Mouse (Mus musculus) stomach, postnatal 0 days (tissue): ENCODE results near the gene Dnmt3l.
"Not testable (repeated sequence)": the region's sequence is repeated elsewhere in the genome, so short reads cannot be mapped to it uniquely, and the experiment has no call there.

Experiments used
- CTCF ChIP-seq: IDR thresholded peaks from 2 replicates; pipeline ENCODE4 v1.5.1; 2016; ENCODE audit warnings: antibody characterized with exemption, low read depth, mild to moderate bottlenecking, moderate library complexity
- EP300 ChIP-seq: optimal IDR thresholded peaks from 2 replicates; pipeline ENCODE3; 2016; ENCODE audit warnings: antibody characterized with exemption

DNA sequence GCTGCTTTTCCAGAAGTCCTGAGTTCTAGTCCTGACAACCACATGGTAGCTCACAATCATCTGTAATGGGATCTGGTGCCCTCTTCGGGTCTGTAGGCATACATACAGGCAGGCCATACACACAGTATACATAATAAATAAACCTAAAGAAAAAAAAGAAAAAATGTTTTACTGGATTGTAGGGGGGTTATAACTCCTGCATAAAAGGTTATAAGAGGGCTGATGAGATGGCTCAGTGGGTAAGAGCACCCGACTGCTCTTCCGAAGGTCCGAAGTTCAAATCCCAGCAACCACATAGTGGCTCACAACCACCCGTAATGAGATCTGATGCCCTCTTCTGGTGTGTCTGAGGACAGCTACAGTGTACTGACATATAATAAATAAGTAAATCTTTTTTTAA, 30.6 kb upstream of the Dnmt3l start:
- peak; percentile 22; the same call in 1 of the 2 replicates for TF ChIP-seq CTCF
- not testable (repeated sequence) for TF ChIP-seq EP300
